Mouse (Mus musculus): Measurements from ENCODE around the gene Brsk1. TPM values are rescaled to one million over a fixed set of nuclear protein-coding genes. Genes with fewer than 3 reads are reported as not detected.

The Brsk1 gene
- polyA plus RNA-seq, 1 experiment from 2014 or later = 6.8 TPM

- peak within 1 kb of the TSS; percentile 42; the same call in 1 of the 2 replicates for H3K9ac ChIP-seq (replicated peaks)
- no peaks in the 10 kb centered on the region for H3K27me3 ChIP-seq (replicated peaks)
- WGBS = 2% methylated on average over 24 of the region's 24 CpGs
- ATAC-seq (ENCODE audit: low FRiP score) = peak; percentile 95
- H3K4me1 ChIP-seq = peaks cover 21% of the 10 kb centered on the region
- 0 out of 2 replicates have a peak, but pooled peaks cover 3% of the 10 kb centered on the region for H3K36me3 ChIP-seq
- H3K27ac ChIP-seq (replicated peaks) = peak within 1 kb of the TSS; percentile 41; the same call in 1 of the 2 replicates
- H3K9me3 ChIP-seq (replicated peaks) = no peaks in the 10 kb centered on the region
- peak within 1 kb of the TSS; percentile 42 for H3K4me3 ChIP-seq (replicated peaks)
- H3K4me2 ChIP-seq = peak within 1 kb of the TSS; percentile 65
Observed at GRCm38 (mm10) chr7:4752821-4753570, 62.6 kb downstream of the Brsk1 start, which contains the start of gene Cox6b2. Gene Cox6b2, minus strand, starts transcription at chr7:4753094.

GRCm38 (mm10) chr7:4759670-4760069 is 69.3 kb downstream of the Brsk1 start:
- Histone ChIP-seq H3K4me1 (no peaks in the 10 kb centered on the region), H3K9me3 (replicated peaks) (no peaks in the 10 kb centered on the region), H3K27me3 (replicated peaks) (no peaks in the 10 kb centered on the region), H3K4me2 (no peak overlapping the region), H3K4me3 (replicated peaks) (no peak overlapping the region), H3K27ac (replicated peaks) (no peak overlapping the region), H3K9ac (replicated peaks) (no peak overlapping the region), H3K36me3 (no peaks in the 10 kb centered on the region)
- WGBS = 39% methylated on average over 1 of the region's 1 CpGs
- ATAC-seq (ENCODE audit: low FRiP score) = no peak

DNA sequence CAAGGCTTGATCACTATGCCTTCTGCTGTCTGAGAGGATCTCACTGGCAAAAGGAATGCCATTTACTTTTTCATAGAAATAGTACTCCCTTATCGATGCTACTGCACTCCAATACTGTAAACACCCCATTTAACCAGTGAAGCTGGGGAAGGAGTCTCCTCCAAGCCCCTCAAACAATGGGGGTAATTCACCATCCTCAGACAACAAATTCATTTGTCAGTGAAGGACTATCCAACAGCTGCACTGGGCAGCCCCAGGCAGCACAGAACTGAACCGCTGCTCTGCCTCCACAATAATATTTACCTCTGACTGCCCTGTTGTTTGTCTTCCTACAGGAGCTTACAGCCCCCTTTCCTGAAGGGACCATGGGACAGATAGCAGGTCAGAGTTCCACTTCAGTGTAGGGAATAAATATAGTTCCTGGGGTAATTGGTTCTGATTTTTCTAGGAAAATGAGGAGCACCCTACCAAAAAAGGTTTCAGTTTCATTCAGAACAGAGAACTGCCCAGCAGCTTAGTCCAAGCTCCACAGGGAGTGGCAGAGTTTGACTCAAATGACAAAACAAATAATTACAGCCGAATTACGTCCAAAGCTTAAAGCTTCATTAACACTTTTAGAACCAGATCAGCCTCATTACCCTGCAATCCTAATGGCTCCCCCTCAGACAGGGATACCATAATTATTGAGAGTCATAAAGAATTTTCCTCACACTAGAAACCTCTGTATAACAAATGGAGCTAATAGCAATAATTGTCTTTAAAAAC is 74.7 kb downstream of the Brsk1 start:
- no peak overlapping the region for H3K27ac ChIP-seq (replicated peaks)
- H3K9me3 ChIP-seq (replicated peaks) = no peaks in the 10 kb centered on the region
- no peak overlapping the region for H3K4me3 ChIP-seq (replicated peaks)
- H3K9ac ChIP-seq (replicated peaks) = no peak overlapping the region
- H3K4me2 ChIP-seq = no peak overlapping the region
- peaks cover 7% of the 10 kb centered on the region; the same call in 1 of the 2 replicates for H3K4me1 ChIP-seq
- ATAC-seq (ENCODE audit: low FRiP score) = no peak
- no peaks in the 10 kb centered on the region for H3K27me3 ChIP-seq (replicated peaks)
- WGBS = 10% methylated on average over 4 of the region's 4 CpGs
- H3K36me3 ChIP-seq = no peaks in the 10 kb centered on the region

Other genes with a start within 250 kb of the Brsk1 start
- gene Rdh13, start 245.0 kb upstream of the Brsk1 start, polyA plus RNA-seq (2015; fragmentation: Nextera tagmentation; extraction: Ambion mirVana) = 38.2 and 41.9 TPM in 2 replicates
- gene Eps8l1, start 229.9 kb upstream of the Brsk1 start, polyA plus RNA-seq (2015; fragmentation: Nextera tagmentation; extraction: Ambion mirVana) = 13.1 and 14.1 TPM in 2 replicates
- 38.8 and 44.6 TPM in 2 replicates for gene Ppp1r12c, start 188.9 kb upstream of the Brsk1 start, polyA plus RNA-seq (2015; fragmentation: Nextera tagmentation; extraction: Ambion mirVana)
- 22.8 and 29.5 TPM in 2 replicates for gene Tnnt1, start 174.2 kb upstream of the Brsk1 start, polyA plus RNA-seq (2015; fragmentation: Nextera tagmentation; extraction: Ambion mirVana)
- 1.8 and 2.4 TPM in 2 replicates for gene Tnni3, start 166.4 kb upstream of the Brsk1 start, polyA plus RNA-seq (2015; fragmentation: Nextera tagmentation; extraction: Ambion mirVana)
- gene Dnaaf3, start 158.2 kb upstream of the Brsk1 start, polyA plus RNA-seq (2015; fragmentation: Nextera tagmentation; extraction: Ambion mirVana) = 1.8 and 2.1 TPM in 2 replicates
- gene Syt5, start 143.1 kb upstream of the Brsk1 start, polyA plus RNA-seq (2015; fragmentation: Nextera tagmentation; extraction: Ambion mirVana) = 77.0 and 94.1 TPM in 2 replicates
- gene Ptprh, start 86.6 kb upstream of the Brsk1 start, polyA plus RNA-seq (2015; fragmentation: Nextera tagmentation; extraction: Ambion mirVana) = 0.43 and 0.65 TPM in 2 replicates
- 1.7 and 2.3 TPM in 2 replicates for gene Tmem86b, start 59.2 kb upstream of the Brsk1 start, polyA plus RNA-seq (2015; fragmentation: Nextera tagmentation; extraction: Ambion mirVana)
- gene Ppp6r1, start 31.6 kb upstream of the Brsk1 start, polyA plus RNA-seq (2015; fragmentation: Nextera tagmentation; extraction: Ambion mirVana) = 8.3 and 8.9 TPM in 2 replicates
- gene Hspbp1, start 5.5 kb upstream of the Brsk1 start, polyA plus RNA-seq (2015; fragmentation: Nextera tagmentation; extraction: Ambion mirVana) = 156 and 173 TPM in 2 replicates
- gene Tmem150b, start 34.6 kb downstream of the Brsk1 start, polyA plus RNA-seq (2015; fragmentation: Nextera tagmentation; extraction: Ambion mirVana) = 0.13 and 0.14 TPM in 2 replicates
- 56.9 and 58.2 TPM in 2 replicates for gene Kmt5c, start 49.5 kb downstream of the Brsk1 start, polyA plus RNA-seq (2015; fragmentation: Nextera tagmentation; extraction: Ambion mirVana)
- gene Cox6b2, start 62.5 kb downstream of the Brsk1 start, polyA plus RNA-seq (2015; fragmentation: Nextera tagmentation; extraction: Ambion mirVana) = 26.3 and 38.6 TPM in 2 replicates
- not detected in 2 replicates for gene Fam71e2, start 80.7 kb downstream of the Brsk1 start, polyA plus RNA-seq (2015; fragmentation: Nextera tagmentation; extraction: Ambion mirVana)
- 0.90 and 1.0 TPM in 2 replicates for gene Il11, start 92.3 kb downstream of the Brsk1 start, polyA plus RNA-seq (2015; fragmentation: Nextera tagmentation; extraction: Ambion mirVana)
- not detected in 2 replicates for gene Tmem190, start 92.3 kb downstream of the Brsk1 start, polyA plus RNA-seq (2015; fragmentation: Nextera tagmentation; extraction: Ambion mirVana)
- 6.8 and 9.9 TPM in 2 replicates for gene Tmem238, start 99.1 kb downstream of the Brsk1 start, polyA plus RNA-seq (2015; fragmentation: Nextera tagmentation; extraction: Ambion mirVana)
- 224 and 255 TPM in 2 replicates for gene Rpl28, start 102.3 kb downstream of the Brsk1 start, polyA plus RNA-seq (2015; fragmentation: Nextera tagmentation; extraction: Ambion mirVana)
- gene Ube2s, start 122.0 kb downstream of the Brsk1 start, polyA plus RNA-seq (2015; fragmentation: Nextera tagmentation; extraction: Ambion mirVana) = 252 and 275 TPM in 2 replicates
- gene Shisa7, start 154.1 kb downstream of the Brsk1 start, polyA plus RNA-seq (2015; fragmentation: Nextera tagmentation; extraction: Ambion mirVana) = 10.6 and 11.3 TPM in 2 replicates
- gene Isoc2b, start 179.7 kb downstream of the Brsk1 start, polyA plus RNA-seq (2015; fragmentation: Nextera tagmentation; extraction: Ambion mirVana) = 3.7 and 5.9 TPM in 2 replicates
- gene Isoc2a, start 186.5 kb downstream of the Brsk1 start, polyA plus RNA-seq (2015; fragmentation: Nextera tagmentation; extraction: Ambion mirVana) = 0.51 and 0.79 TPM in 2 replicates
- gene Gm36210, start 215.9 kb downstream of the Brsk1 start, polyA plus RNA-seq (2015; fragmentation: Nextera tagmentation; extraction: Ambion mirVana) = 0.23 and 0.37 TPM in 2 replicates
- 3.1 and 4.0 TPM in 2 replicates for gene Zfp628, start 224.6 kb downstream of the Brsk1 start, polyA plus RNA-seq (2015; fragmentation: Nextera tagmentation; extraction: Ambion mirVana)
- 30.8 and 36.3 TPM in 2 replicates for gene Nat14, start 231.4 kb downstream of the Brsk1 start, polyA plus RNA-seq (2015; fragmentation: Nextera tagmentation; extraction: Ambion mirVana)
- gene Ssc5d, start 235.2 kb downstream of the Brsk1 start, polyA plus RNA-seq (2015; fragmentation: Nextera tagmentation; extraction: Ambion mirVana) = 1.00 and 1.8 TPM in 2 replicates